In genomic region chr15:101362393-101363010, GRCm38 (mm10) we compare ENCODE assay signal across 25 mouse cellular contexts. TPM values are rescaled to one million over a fixed set of nuclear protein-coding genes. Genes with fewer than 3 reads are reported as not detected.
DNase-seq lines count a peak whose midpoint lies in the region; ATAC-seq and TF ChIP-seq lines count a peak whose summit lies in the region.
"Had no signal": no experiment of that assay in that cellular context is flagged by ENCODE, and none has a peak within 500 bp of the region (broad histone marks: within the 10 kb centered on the region; RNA-seq: fewer than 3 reads in every experiment).

No protein-coding gene starts in this region.

- 61% methylated on average over 4 of the region's 4 CpGs for WGBS in kidney, embryonic 14.5 days
- 67% methylated on average over 4 of the region's 4 CpGs for WGBS in kidney, adult 2 months
- 53% methylated on average over 4 of the region's 4 CpGs for WGBS in liver, embryonic 11.5 days

- TF ChIP-seq CTCF in kidney, adult 2 months (conservative IDR thresholded peaks at IDR 0.05; ENCODE audit: insufficient read depth, insufficient read length, low read depth, low read length) = no peak

- no peaks in the 10 kb centered on the region for H3K9me3 ChIP-seq in kidney, embryonic 14.5 days (ENCODE audit: control insufficient read depth, low read length)
- no peaks in the 10 kb centered on the region for H3K9me3 ChIP-seq in liver, embryonic 11.5 days (ENCODE audit: control insufficient read depth, low read length)
- H3K9me3 ChIP-seq: embryonic facial prominence, embryonic 15.5 days; hindbrain, embryonic 13.5 days; limb, embryonic 12.5 days; liver, embryonic 12.5 days had no signal

- H3K4me3 ChIP-seq in kidney, embryonic 14.5 days (ENCODE audit: low read length) = no peak overlapping the region
- no peak overlapping the region for H3K4me3 ChIP-seq in kidney, adult 2 months (ENCODE audit: insufficient read depth, low read depth, low read length)
- H3K4me3 ChIP-seq in liver, embryonic 11.5 days (ENCODE audit: low read depth, low read length) = no peak overlapping the region
- H3K4me3 ChIP-seq: embryonic facial prominence, embryonic 15.5 days; heart, adult 2 months; hindbrain, embryonic 13.5 days; layer of hippocampus, adult 2 months; limb, embryonic 12.5 days; liver, embryonic 12.5 days had no signal

- peaks cover 17% of the 10 kb centered on the region for H3K4me1 ChIP-seq in kidney, embryonic 14.5 days (ENCODE audit: control insufficient read depth, insufficient read depth, low read length)
- H3K4me1 ChIP-seq in kidney, adult 2 months (ENCODE audit: control insufficient read depth, insufficient read depth, low read length) = peaks cover 4% of the 10 kb centered on the region; the same call in 1 of the 2 replicates
- H3K4me1 ChIP-seq in liver, embryonic 11.5 days (replicated peaks; ENCODE audit: control insufficient read depth, insufficient read depth, low read length) = no peaks in the 10 kb centered on the region
- H3K4me1 ChIP-seq: hindbrain, embryonic 13.5 days; liver, embryonic 12.5 days had no signal

- no peak for DNase-seq in kidney, adult 2 months
- peak; percentile 27 for DNase-seq in testis, postnatal 14 days (ENCODE audit: low spot score)
- DNase-seq in testis, postnatal 10 days (ENCODE audit: low spot score) = no peak
- DNase-seq in splenic B cell, adult 2 months (ENCODE audit: low read depth, low spot score) = peak; percentile 75
- no peak for DNase-seq in liver, embryonic 11.5 days (ENCODE audit: low spot score)
- no peak for DNase-seq in adrenal gland, postnatal 4 days (ENCODE audit: low spot score in 2 of 2)
- DNase-seq: adrenal gland, postnatal 10 days; cerebellum, adult 2 months; cerebellum, postnatal 25 days; embryo, embryonic 11 days; forebrain, postnatal 0 days; gastrocnemius, postnatal 36 days; heart, adult 2 months; heart, postnatal 36 days; kidney, adult 18-20 months; kidney, postnatal 14 days; layer of hippocampus, postnatal 36 days had no signal

- no peak for ATAC-seq in kidney, embryonic 14.5 days (ENCODE audit: low FRiP score, low TSS enrichment)
- ATAC-seq in liver, embryonic 11.5 days (replicated peaks; ENCODE audit: low FRiP score) = no peak
- ATAC-seq: forebrain, postnatal 0 days; liver, embryonic 12.5 days had no signal

- H3K4me2 ChIP-seq in kidney, embryonic 14.5 days (replicated peaks; ENCODE audit: low read depth, low read length) = no peak overlapping the region
- H3K4me2 ChIP-seq in liver, embryonic 11.5 days = no peak overlapping the region
- H3K4me2 ChIP-seq: embryonic facial prominence, embryonic 15.5 days; hindbrain, embryonic 13.5 days; limb, embryonic 12.5 days; liver, embryonic 12.5 days; midbrain, embryonic 11.5 days had no signal

- H3K27me3 ChIP-seq in kidney, embryonic 14.5 days (ENCODE audit: control insufficient read depth, insufficient read depth, low read length) = no peaks in the 10 kb centered on the region
- no peaks in the 10 kb centered on the region for H3K27me3 ChIP-seq in kidney, adult 2 months (replicated peaks; ENCODE audit: control insufficient read depth, insufficient read depth, low read length)
- H3K27me3 ChIP-seq in splenic B cell, adult 2 months (ENCODE audit: control insufficient read depth, insufficient read depth, low read length, poor library complexity, severe bottlenecking) = no peaks in the 10 kb centered on the region
- no peaks in the 10 kb centered on the region for H3K27me3 ChIP-seq in liver, embryonic 11.5 days (replicated peaks; ENCODE audit: control insufficient read depth, insufficient read depth, low read length)
- H3K27me3 ChIP-seq: embryonic facial prominence, embryonic 15.5 days; limb, embryonic 12.5 days had no signal

- H3K9ac ChIP-seq in kidney, embryonic 14.5 days (ENCODE audit: low read depth, low read length) = no peak overlapping the region
- no peak overlapping the region for H3K9ac ChIP-seq in liver, embryonic 11.5 days (ENCODE audit: low read depth, low read length)
- H3K9ac ChIP-seq: embryonic facial prominence, embryonic 15.5 days; forebrain, postnatal 0 days; hindbrain, embryonic 13.5 days; limb, embryonic 12.5 days; liver, embryonic 12.5 days had no signal

- peak overlapping the region; percentile 33; the same call in 1 of the 2 replicates for H3K27ac ChIP-seq in kidney, embryonic 14.5 days (ENCODE audit: low read depth, low read length)
- no peak overlapping the region for H3K27ac ChIP-seq in kidney, adult 2 months (ENCODE audit: insufficient read depth, low read depth, low read length)
- H3K27ac ChIP-seq in liver, embryonic 11.5 days (ENCODE audit: low read depth, low read length) = no peak overlapping the region
- H3K27ac ChIP-seq: embryonic facial prominence, embryonic 15.5 days; heart, adult 2 months; hindbrain, embryonic 13.5 days; layer of hippocampus, adult 2 months; limb, embryonic 12.5 days; liver, embryonic 12.5 days had no signal

- no peak for TF ChIP-seq POLR2A in kidney, adult 2 months (IDR thresholded peaks at IDR 0.05; ENCODE audit: low read depth, low read length)

- H3K36me3 ChIP-seq in kidney, embryonic 14.5 days (ENCODE audit: control insufficient read depth, insufficient read depth, low read length) = no peaks in the 10 kb centered on the region
- H3K36me3 ChIP-seq in kidney, adult 2 months (ENCODE audit: control insufficient read depth, insufficient read depth, low read length) = no peaks in the 10 kb centered on the region
- H3K36me3 ChIP-seq in splenic B cell, adult 2 months (ENCODE audit: control insufficient read depth, insufficient read depth, low read length, poor library complexity, severe bottlenecking) = no peaks in the 10 kb centered on the region
- H3K36me3 ChIP-seq in liver, embryonic 11.5 days (ENCODE audit: control insufficient read depth, insufficient read depth, low read length) = no peaks in the 10 kb centered on the region
- H3K36me3 ChIP-seq: embryonic facial prominence, embryonic 15.5 days; hindbrain, embryonic 13.5 days; limb, embryonic 12.5 days; liver, embryonic 12.5 days had no signal

RNA-seq across cellular contexts. Expression of gene Krt80, which starts 7.5 kb away (rescaled TPM):
- polyA plus RNA-seq in kidney, embryonic 14.5 days (2014; fragmentation: Nextera tagmentation; extraction: Ambion mirVana) = 2.4 and 3.6 TPM in 2 replicates
- 14.2 and 14.7 TPM in 2 replicates for polyA plus RNA-seq in kidney, adult 2 months (2012; rRNA removed)
- 0.23 TPM in 1 of 2 replicates, not detected in the other for polyA plus RNA-seq in liver, embryonic 11.5 days (2014; fragmentation: Nextera tagmentation; extraction: Ambion mirVana)
- 1 to 10 TPM in 1 of 2 experiments, under 1 TPM in 1; 0.45 to 1.1 TPM for total RNA-seq in adrenal gland, postnatal 4 days (2021)
- polyA plus RNA-seq: midbrain, embryonic 11.5 days had no signal

RNA-seq across cellular contexts. Expression of gene Krt7, which starts 48.3 kb away (rescaled TPM):
- polyA plus RNA-seq in kidney, embryonic 14.5 days (2014; fragmentation: Nextera tagmentation; extraction: Ambion mirVana) = 34.6 and 44.0 TPM in 2 replicates
- polyA plus RNA-seq in kidney, adult 2 months (2012; rRNA removed) = 50.9 and 57.3 TPM in 2 replicates
- polyA plus RNA-seq in liver, embryonic 11.5 days (2014; fragmentation: Nextera tagmentation; extraction: Ambion mirVana) = 13.3 and 13.9 TPM in 2 replicates
- 10 to 100 TPM in 1 of 2 experiments, 1 to 10 TPM in 1; 4.1 to 12.3 TPM for total RNA-seq in adrenal gland, postnatal 4 days (2021)
- total RNA-seq: layer of hippocampus, adult 2 months; layer of hippocampus, postnatal 36 days; left cerebral cortex, postnatal 10 days had no signal

Comparison
In these comparisons a context has a peak if more than half of its experiments do, and no peak if none do; other contexts are left out.
1. DNase-seq: peak in testis, postnatal 14 days (single experiment) and splenic B cell, adult 2 months (single experiment); none in kidney, adult 2 months (single experiment), testis, postnatal 10 days (single experiment), liver, embryonic 11.5 days (single experiment) and adrenal gland, postnatal 4 days (0 of 2).